In genomic region chr14:47371689-47372088, GRCm38 (mm10) we compare ENCODE assay signal across 16 mouse cellular contexts. TPM values are rescaled to one million over a fixed set of nuclear protein-coding genes. Genes with fewer than 3 reads are reported as not detected.
DNase-seq lines count a peak whose midpoint lies in the region; ATAC-seq and TF ChIP-seq lines count a peak whose summit lies in the region.
"Had no signal": no experiment of that assay in that cellular context is flagged by ENCODE, and none has a peak within 500 bp of the region (broad histone marks: within the 10 kb centered on the region; RNA-seq: fewer than 3 reads in every experiment).

No protein-coding gene starts in this region.

- H3K4me3 ChIP-seq in kidney, postnatal 0 days (replicated peaks; ENCODE audit: low read depth, low read length): no peak overlapping the region
- no peak overlapping the region for H3K4me3 ChIP-seq in intestine, postnatal 0 days (ENCODE audit: low read depth, low read length)
- H3K4me3 ChIP-seq in macrophage (ENCODE audit: inconsistent target): no peak overlapping the region
- no peak overlapping the region for H3K4me3 ChIP-seq in hindbrain, embryonic 12.5 days
- H3K4me3 ChIP-seq: embryonic facial prominence, embryonic 15.5 days; midbrain, embryonic 12.5 days had no signal

- no peak overlapping the region for H3K4me2 ChIP-seq in kidney, postnatal 0 days (ENCODE audit: low read length)
- H3K4me2 ChIP-seq in intestine, postnatal 0 days (replicated peaks; ENCODE audit: low read depth): no peak overlapping the region
- H3K4me2 ChIP-seq in hindbrain, embryonic 12.5 days (replicated peaks): no peak overlapping the region
- H3K4me2 ChIP-seq: embryonic facial prominence, embryonic 15.5 days; midbrain, embryonic 12.5 days had no signal

- peaks cover 78% of the 10 kb centered on the region for H3K79me2 ChIP-seq in macrophage (ENCODE audit: inconsistent target)

- peak; percentile 83 for ATAC-seq in kidney, postnatal 0 days (replicated peaks; ENCODE audit: low FRiP score, low read depth)
- peak; percentile 87 for ATAC-seq in intestine, postnatal 0 days
- no peak for ATAC-seq in erythroblast, adult 5-6 weeks (replicated peaks; ENCODE audit: low FRiP score, poor library complexity, severe bottlenecking)
- ATAC-seq in hindbrain, embryonic 12.5 days (ENCODE audit: low FRiP score): no peak

- no peaks in the 10 kb centered on the region for H3K9me3 ChIP-seq in kidney, postnatal 0 days (replicated peaks; ENCODE audit: low read length)
- no peaks in the 10 kb centered on the region for H3K9me3 ChIP-seq in intestine, postnatal 0 days (ENCODE audit: control insufficient read depth)
- no peaks in the 10 kb centered on the region for H3K9me3 ChIP-seq in hindbrain, embryonic 12.5 days (replicated peaks)
- H3K9me3 ChIP-seq: embryonic facial prominence, embryonic 15.5 days; midbrain, embryonic 12.5 days had no signal

- H3K36me3 ChIP-seq in kidney, postnatal 0 days (ENCODE audit: insufficient read depth, low read length): no peaks in the 10 kb centered on the region
- no peaks in the 10 kb centered on the region for H3K36me3 ChIP-seq in intestine, postnatal 0 days (ENCODE audit: control insufficient read depth, insufficient read depth)
- H3K36me3 ChIP-seq in macrophage (ENCODE audit: inconsistent target): no peaks in the 10 kb centered on the region
- no peaks in the 10 kb centered on the region for H3K36me3 ChIP-seq in hindbrain, embryonic 12.5 days
- H3K36me3 ChIP-seq: embryonic facial prominence, embryonic 15.5 days; midbrain, embryonic 12.5 days had no signal

- peaks cover 16% of the 10 kb centered on the region; the same call in 1 of the 2 replicates for H3K4me1 ChIP-seq in kidney, postnatal 0 days (replicated peaks; ENCODE audit: insufficient read depth, low read length)
- peaks cover 19% of the 10 kb centered on the region; the same call in 1 of the 2 replicates for H3K4me1 ChIP-seq in intestine, postnatal 0 days (replicated peaks; ENCODE audit: control insufficient read depth, insufficient read depth, low read length)
- peaks cover 14% of the 10 kb centered on the region for H3K4me1 ChIP-seq in hindbrain, embryonic 12.5 days

- H3K27ac ChIP-seq in kidney, postnatal 0 days: peak overlapping the region; percentile 44; the same call in 1 of the 2 replicates
- H3K27ac ChIP-seq in intestine, postnatal 0 days (ENCODE audit: low read depth, low read length): peak overlapping the region; percentile 61
- H3K27ac ChIP-seq in macrophage: peak overlapping the region; percentile 92
- H3K27ac ChIP-seq in hindbrain, embryonic 12.5 days: no peak overlapping the region
- H3K27ac ChIP-seq: embryonic facial prominence, embryonic 15.5 days; liver, embryonic 14.5 days; midbrain, embryonic 12.5 days had no signal

- no peaks in the 10 kb centered on the region for H3K27me3 ChIP-seq in kidney, postnatal 0 days (ENCODE audit: insufficient read depth, low read length)
- no peaks in the 10 kb centered on the region for H3K27me3 ChIP-seq in intestine, postnatal 0 days (replicated peaks; ENCODE audit: control insufficient read depth, insufficient read depth, low read length)
- H3K27me3 ChIP-seq in hindbrain, embryonic 12.5 days: peaks cover 27% of the 10 kb centered on the region
- H3K27me3 ChIP-seq: CH12.LX had no signal

- H3K9ac ChIP-seq in kidney, postnatal 0 days (ENCODE audit: low read depth, low read length): no peak overlapping the region
- no peak overlapping the region for H3K9ac ChIP-seq in intestine, postnatal 0 days (ENCODE audit: low read depth, low read length)
- no peak overlapping the region for H3K9ac ChIP-seq in hindbrain, embryonic 12.5 days
- H3K9ac ChIP-seq: embryonic facial prominence, embryonic 15.5 days; liver, embryonic 14.5 days; midbrain, embryonic 12.5 days had no signal

- WGBS in kidney, postnatal 0 days: 45% methylated on average over 6 of the region's 6 CpGs
- whole genome bisulfite sequencing in intestine, postnatal 0 days: 36% methylated on average over 6 of the region's 6 CpGs
- 40% methylated on average over 4 of the region's 6 CpGs for WGBS in macrophage (ENCODE audit: missing documents)
- 67% methylated on average over 6 of the region's 6 CpGs for WGBS in hindbrain, embryonic 12.5 days

- TF ChIP-seq CTCF in kidney, postnatal 0 days (IDR thresholded peaks at IDR 0.05; ENCODE audit: low read depth): no peak
- TF ChIP-seq CTCF in intestine, postnatal 0 days (IDR thresholded peaks at IDR 0.05; ENCODE audit: low read depth): no peak

- peak; percentile 54 for DNase-seq in kidney, postnatal 0 days (ENCODE audit: low spot score)
- DNase-seq in kidney, adult 18-20 months: no peak
- peak; percentile 85 for DNase-seq in NIH3T3 (ENCODE audit: low read depth)
- no peak for DNase-seq in adrenal gland, postnatal 10 days
- DNase-seq: cerebellum, postnatal 10 days; heart, adult 18-20 months; heart, postnatal 4 days; retina, postnatal 1 day had no signal

RNA-seq across cellular contexts. Expression of gene Lgals3, which starts 4.1 kb away (rescaled TPM):
- 107 and 117 TPM in 2 replicates for polyA plus RNA-seq in kidney, postnatal 0 days (2015; fragmentation: Nextera tagmentation; extraction: Ambion mirVana)
- 207 and 273 TPM in 2 replicates for polyA plus RNA-seq in intestine, postnatal 0 days (2015; fragmentation: Nextera tagmentation; extraction: Ambion mirVana)
- 1,000 to 10,000 TPM in 5 of 26 experiments, 100 to 1,000 TPM in 21; 180 to 1,623 (median 610) TPM for total RNA-seq in macrophage (2018; cell fraction: chromatin; rRNA removed)
- 1,000 to 10,000 TPM; 1,563 to 6,453 (median 4,259) TPM for total RNA-seq in macrophage (2018; cell fraction: cytosol; rRNA removed)
- total RNA-seq in macrophage (2018; cell fraction: nucleus; rRNA removed): 1,000 to 10,000 TPM in 13 of 26 experiments, 100 to 1,000 TPM in 13; 652 to 1,966 (median 982) TPM
- 3,973 to 5,612 TPM (median 5,299 TPM) in 3 replicates for polyA plus RNA-seq in macrophage (2018)
- 100 and 159 TPM in 2 replicates for total RNA-seq in erythroblast, adult 5-6 weeks (2015; ENCODE audit: low replicate concordance)
- 45.4 and 53.7 TPM in 2 replicates for total RNA-seq in erythroblast, adult 5-6 weeks (2017; ENCODE audit: low replicate concordance)
- 1.5 and 2.0 TPM in 2 replicates for polyA plus RNA-seq in hindbrain, embryonic 12.5 days (2016; fragmentation: Nextera tagmentation; extraction: Ambion mirVana)
- total RNA-seq in adrenal gland, postnatal 10 days (2021): 1 to 10 TPM; 6.9 to 7.0 TPM

RNA-seq across cellular contexts. Expression of gene Dlgap5, which starts 46.5 kb away (rescaled TPM):
- 12.1 and 16.8 TPM in 2 replicates for polyA plus RNA-seq in kidney, postnatal 0 days (2015; fragmentation: Nextera tagmentation; extraction: Ambion mirVana)
- 5.1 and 6.3 TPM in 2 replicates for polyA plus RNA-seq in intestine, postnatal 0 days (2015; fragmentation: Nextera tagmentation; extraction: Ambion mirVana)
- 10 to 100 TPM in 6 of 26 experiments, 1 to 10 TPM in 19, under 1 TPM in 1; 0.48 to 51.0 (median 6.6) TPM for total RNA-seq in macrophage (2018; cell fraction: chromatin; rRNA removed)
- 1 to 10 TPM; 1.7 to 6.5 (median 3.3) TPM for total RNA-seq in macrophage (2018; cell fraction: cytosol; rRNA removed)
- 10 to 100 TPM in 1 of 26 experiments, 1 to 10 TPM in 23, under 1 TPM in 2; 0.64 to 30.6 (median 3.3) TPM for total RNA-seq in macrophage (2018; cell fraction: nucleus; rRNA removed)
- polyA plus RNA-seq in macrophage (2018): 0.40 to 11.8 TPM (median 7.6 TPM) in 3 replicates
- 42.8 and 49.2 TPM in 2 replicates for total RNA-seq in erythroblast, adult 5-6 weeks (2015; ENCODE audit: low replicate concordance)
- 64.0 and 79.3 TPM in 2 replicates for total RNA-seq in erythroblast, adult 5-6 weeks (2017; ENCODE audit: low replicate concordance)
- polyA plus RNA-seq in hindbrain, embryonic 12.5 days (2016; fragmentation: Nextera tagmentation; extraction: Ambion mirVana): 35.0 and 40.0 TPM in 2 replicates
- 10 to 100 TPM in 1 of 2 experiments, 1 to 10 TPM in 1; 9.4 to 12.9 TPM for total RNA-seq in adrenal gland, postnatal 10 days (2021)

Comparison
In these comparisons a context has a peak if more than half of its experiments do, and no peak if none do; other contexts are left out.
1. DNase-seq: peak in kidney, postnatal 0 days (single experiment) and NIH3T3 (single experiment); none in kidney, adult 18-20 months (single experiment) and adrenal gland, postnatal 10 days (single experiment).
2. ATAC-seq: peak in kidney, postnatal 0 days (single experiment) and intestine, postnatal 0 days (single experiment); none in erythroblast, adult 5-6 weeks (single experiment) and hindbrain, embryonic 12.5 days (single experiment).
3. RNA of gene Lgals3, which starts 4.1 kb away (polyA plus RNA-seq): 3,973 to 5,612 TPM in macrophage, 207 to 273 TPM in intestine, postnatal 0 days and 107 to 117 TPM in kidney, postnatal 0 days; 1.5 to 2.0 TPM in hindbrain, embryonic 12.5 days; every median in the first group is over 10 times any median in the second.